Mouse (Mus musculus) layer of hippocampus, adult 2 months (tissue): ENCODE data around the gene Tacc2. TPM values are rescaled to one million over a fixed set of nuclear protein-coding genes. Genes with fewer than 3 reads are reported as not detected.

Source experiments
- DNase-seq, 2 experiments: peaks; one replicate each; pipeline ENCODE4 v3.0.0; 2022; ENCODE audit warnings: low spot score in 2 of 2
- H3K27ac ChIP-seq: fragments of 200-600 bp; 2 replicates; pipeline ENCODE4 v1.8.1; 2022
- H3K4me3 ChIP-seq: fragments of 200-600 bp; 2 replicates; pipeline ENCODE4 v1.8.1; 2022; ENCODE audit warnings: mild to moderate bottlenecking
- CTCF ChIP-seq: fragments of 200-600 bp; conservative IDR thresholded peaks from 2 replicates; pipeline ENCODE4 v1.8.1; 2022; ENCODE audit warnings: antibody characterized with exemption, mild to moderate bottlenecking, moderate library complexity
- total RNA-seq, 2 experiments: library from RNA; stranded (reverse); gene quantifications; 2 replicates each; pipeline ENCODE4 v1.2.3; 2021

The Tacc2 gene
- total RNA-seq, 2 experiments from 2014 or later: 79.5 to 82.0 TPM

DNA sequence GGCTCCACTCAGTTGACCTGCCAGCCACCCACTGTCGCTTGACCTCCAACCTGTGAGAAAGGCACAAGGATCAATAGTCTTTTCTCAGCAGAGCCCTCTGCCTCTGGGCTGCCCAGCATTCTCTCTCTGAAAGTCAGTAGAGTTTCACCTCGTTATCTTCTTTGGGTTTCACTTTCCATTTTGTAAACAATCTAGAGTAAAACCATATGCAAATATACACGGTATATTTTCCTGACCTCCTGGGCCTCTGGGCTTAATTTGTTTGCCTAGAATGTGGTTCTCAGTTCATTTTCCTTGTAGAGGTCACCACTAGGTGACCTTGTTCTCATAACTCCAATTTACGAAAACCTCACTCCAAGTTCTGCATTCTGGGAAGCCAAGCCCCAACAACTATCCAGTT, 223.4 kb downstream of the Tacc2 start:
- Histone ChIP-seq H3K27ac (no peak overlapping the region), H3K4me3 (no peak overlapping the region)
- DNase-seq: no peak
- TF ChIP-seq CTCF: no peak

- Histone ChIP-seq H3K4me3 (no peak overlapping the region), H3K27ac (no peak overlapping the region)
- no peak for TF ChIP-seq CTCF
- DNase-seq: no peak
Observed at GRCm38 (mm10) chr7:130801811-130802210, 224.6 kb downstream of the Tacc2 start.

DNA sequence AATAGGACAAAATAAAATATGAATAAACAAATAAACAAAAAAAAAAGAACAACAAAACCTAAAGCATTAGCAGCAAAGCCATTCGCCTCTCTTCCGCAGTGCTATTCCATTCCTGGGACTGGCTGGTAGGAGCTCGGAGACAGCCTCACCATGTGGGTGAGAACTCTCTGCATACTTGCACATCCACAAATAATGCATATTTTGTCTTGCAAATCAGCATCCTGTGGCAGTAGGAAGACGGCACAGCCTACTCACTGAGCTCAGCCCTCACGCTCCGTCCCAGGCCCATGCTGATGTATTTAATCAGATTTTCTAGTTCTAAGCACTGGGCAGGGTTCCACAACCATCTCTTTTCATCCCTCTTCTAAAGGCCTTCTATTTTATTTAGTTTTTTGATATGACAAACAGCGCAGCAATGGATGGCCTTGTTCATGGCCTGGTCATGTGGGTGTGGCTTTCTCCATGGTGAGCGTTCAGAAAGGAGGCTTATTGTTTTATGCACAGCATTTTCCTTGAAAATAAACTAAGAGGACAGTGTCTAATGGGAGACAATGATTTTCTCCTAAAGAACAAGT, 226.1 kb downstream of the Tacc2 start:
- peak overlapping the region; percentile 51; the same call in 1 of the 2 replicates for H3K27ac ChIP-seq
- DNase-seq: peak in 1 of 2 experiments; percentile 10
- no peak overlapping the region for H3K4me3 ChIP-seq
- no peak for TF ChIP-seq CTCF

GRCm38 (mm10) chr7:130804991-130805390, 227.8 kb downstream of the Tacc2 start:
- Histone ChIP-seq H3K27ac (peak overlapping the region; percentile 43; the same call in 1 of the 2 replicates), H3K4me3 (no peak overlapping the region)
- TF ChIP-seq CTCF: no peak
- DNase-seq: no peak

GRCm38 (mm10) chr7:130807749-130808148, 230.5 kb downstream of the Tacc2 start:
- no peak overlapping the region for H3K4me3 ChIP-seq
- TF ChIP-seq CTCF: no peak
- peak overlapping the region; percentile 73 for H3K27ac ChIP-seq
- DNase-seq: peak; percentile 54 to 77

- no peak overlapping the region for H3K4me3 ChIP-seq
Observed at GRCm38 (mm10) chr7:130808694-130809093, 231.5 kb downstream of the Tacc2 start.

GRCm38 (mm10) chr7:130810238-130810637, 233.0 kb downstream of the Tacc2 start:
- H3K4me3 ChIP-seq: no peak overlapping the region
- no peak for DNase-seq
- no peak overlapping the region for H3K27ac ChIP-seq
- no peak for TF ChIP-seq CTCF

More at GRCm38 (mm10) chr7:130808694-130809093, 231.5 kb downstream of the Tacc2 start:
- no peak overlapping the region for H3K27ac ChIP-seq
- no peak for DNase-seq
- TF ChIP-seq CTCF: no peak

GRCm38 (mm10) chr7:130812407-130812806, 235.2 kb downstream of the Tacc2 start:
- no peak overlapping the region for H3K27ac ChIP-seq
- no peak overlapping the region for H3K4me3 ChIP-seq
- no peak for DNase-seq
- TF ChIP-seq CTCF: no peak

Other genes with a start within 250 kb of the Tacc2 start
- 10 to 100 TPM; 71.0 to 72.3 TPM for gene Ate1, start 57.1 kb upstream of the Tacc2 start, total RNA-seq
- gene Nsmce4a, start 4.3 kb upstream of the Tacc2 start, total RNA-seq: 10 to 100 TPM; 41.8 to 42.2 TPM
- gene Btbd16, start 196.6 kb downstream of the Tacc2 start, total RNA-seq: under 1 TPM; 0.49 to 0.96 TPM